Mouse (Mus musculus) heart, postnatal 25 days (tissue): ENCODE data around the gene Ikzf2. TPM values are rescaled to one million over a fixed set of nuclear protein-coding genes. Genes with fewer than 3 reads are reported as not detected.

ENCODE experiments used
- DNase-seq: peaks from one replicate; pipeline ENCODE4 v3.0.0; 2022; ENCODE audit warnings: low spot score
- intact Hi-C: fragments of 180-260 bp; cut with DNase I; formaldehyde crosslinking; loops from one replicate; pipeline ENCODE4 v1.15.1; 2025
- total RNA-seq, 2 experiments: library from RNA; stranded (reverse); gene quantifications; 2 replicates each; pipeline ENCODE4 v1.2.3; 2021

The Ikzf2 gene
- total RNA-seq, 2 experiments from 2014 or later: 5.2 to 7.2 TPM

DNA sequence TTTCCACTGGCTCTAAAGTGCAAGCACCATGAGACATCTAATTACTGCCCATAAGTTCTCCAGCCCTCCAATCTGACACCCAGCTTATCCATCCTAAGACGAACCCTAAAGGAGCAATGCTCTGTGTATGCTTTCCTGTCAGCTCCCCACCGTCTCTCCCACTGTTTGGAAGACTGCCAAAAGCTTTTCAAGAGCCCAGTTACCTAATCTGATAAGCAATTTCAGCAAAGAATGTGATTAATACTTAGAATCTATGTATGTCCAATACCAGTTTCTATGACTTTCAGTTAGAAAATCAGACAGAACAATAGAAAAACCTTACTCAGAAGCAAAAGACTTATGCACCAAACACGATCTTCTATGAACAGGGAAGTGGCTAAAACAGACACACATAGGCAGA is 82.8 kb downstream of the Ikzf2 start:
- intact Hi-C loops: no loop called here
- DNase-seq: no peak

- DNase-seq: no peak
- intact Hi-C loops: no loop called here
Measured at GRCm38 (mm10) chr1:69600954-69601353, 86.1 kb downstream of the Ikzf2 start.

DNA sequence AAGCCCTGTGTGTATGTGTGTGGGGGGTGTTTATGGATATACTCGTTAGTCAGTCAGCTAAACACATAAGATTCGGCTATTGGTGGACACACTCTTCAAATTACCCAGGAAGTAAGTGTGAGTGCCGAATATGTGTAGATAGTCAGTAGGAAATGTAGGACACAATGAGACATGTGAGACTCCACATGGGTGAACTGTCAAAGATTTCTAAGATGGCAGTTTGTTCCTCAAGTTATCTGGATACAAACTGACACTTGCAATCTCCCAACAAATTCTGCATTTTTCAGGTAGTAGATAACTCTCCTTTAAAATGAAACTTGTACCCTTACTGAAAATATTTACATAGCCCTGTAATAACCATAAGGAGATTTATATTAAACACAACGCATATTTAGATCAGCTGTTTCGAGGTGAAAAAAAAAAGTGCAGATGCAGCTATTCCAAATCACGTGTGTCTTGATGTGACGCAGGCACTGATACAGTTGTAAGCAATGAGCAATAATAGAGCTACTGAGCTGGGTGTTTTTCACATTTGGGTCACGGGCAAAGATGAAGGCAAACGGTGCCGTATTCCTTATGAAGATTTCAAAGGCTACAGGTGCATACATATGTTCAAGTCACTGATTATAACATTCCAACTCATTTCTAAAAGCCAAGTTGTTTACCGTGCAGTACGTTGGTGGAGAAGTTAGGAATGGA is 87.8 kb downstream of the Ikzf2 start:
- intact Hi-C loops: no loop called here
- no peak for DNase-seq

DNA sequence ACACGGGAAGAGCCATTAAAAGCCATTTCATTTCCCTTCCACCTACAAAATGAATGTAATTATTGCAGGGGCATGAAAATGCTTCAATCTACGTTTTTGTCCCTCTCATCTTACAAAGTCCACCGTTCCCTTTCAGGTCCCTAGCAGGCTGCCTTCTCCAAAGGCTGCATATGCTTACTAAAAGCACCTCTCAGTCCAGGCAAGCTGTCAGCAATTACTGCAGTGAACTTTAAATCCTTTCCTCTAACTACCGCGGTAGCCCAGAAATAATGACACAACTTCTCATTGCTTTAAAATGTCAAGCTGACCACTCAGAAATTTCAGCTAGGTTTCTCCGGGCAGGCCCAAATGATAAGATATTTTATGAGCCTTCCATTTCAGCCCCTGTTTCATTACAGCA is 95.2 kb downstream of the Ikzf2 start:
- intact Hi-C loops: no loop called here
- DNase-seq: no peak

GRCm38 (mm10) chr1:69591328-69591801 is 95.7 kb downstream of the Ikzf2 start:
- DNase-seq: no peak
- intact Hi-C loops: no loop called here

DNA sequence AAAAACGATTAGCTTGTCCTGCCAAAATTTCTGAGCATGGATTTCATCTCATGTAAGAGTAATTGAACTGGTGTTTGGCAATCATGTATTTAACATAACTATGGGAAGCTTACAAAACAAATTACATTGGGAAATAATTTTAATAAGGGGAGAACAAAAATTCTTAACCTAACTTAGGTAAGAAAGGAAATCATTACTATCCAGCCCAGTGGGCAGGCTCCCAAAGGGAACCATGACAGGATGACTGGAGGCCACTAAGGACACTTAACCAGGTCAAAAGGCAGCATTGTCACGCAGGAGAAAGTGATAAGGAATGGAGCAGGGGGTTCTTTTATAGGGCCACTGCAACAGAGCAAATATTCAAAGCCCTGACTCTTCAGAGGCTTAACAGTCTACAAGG is 101.5 kb downstream of the Ikzf2 start:
- intact Hi-C loops: no loop called here

DNA sequence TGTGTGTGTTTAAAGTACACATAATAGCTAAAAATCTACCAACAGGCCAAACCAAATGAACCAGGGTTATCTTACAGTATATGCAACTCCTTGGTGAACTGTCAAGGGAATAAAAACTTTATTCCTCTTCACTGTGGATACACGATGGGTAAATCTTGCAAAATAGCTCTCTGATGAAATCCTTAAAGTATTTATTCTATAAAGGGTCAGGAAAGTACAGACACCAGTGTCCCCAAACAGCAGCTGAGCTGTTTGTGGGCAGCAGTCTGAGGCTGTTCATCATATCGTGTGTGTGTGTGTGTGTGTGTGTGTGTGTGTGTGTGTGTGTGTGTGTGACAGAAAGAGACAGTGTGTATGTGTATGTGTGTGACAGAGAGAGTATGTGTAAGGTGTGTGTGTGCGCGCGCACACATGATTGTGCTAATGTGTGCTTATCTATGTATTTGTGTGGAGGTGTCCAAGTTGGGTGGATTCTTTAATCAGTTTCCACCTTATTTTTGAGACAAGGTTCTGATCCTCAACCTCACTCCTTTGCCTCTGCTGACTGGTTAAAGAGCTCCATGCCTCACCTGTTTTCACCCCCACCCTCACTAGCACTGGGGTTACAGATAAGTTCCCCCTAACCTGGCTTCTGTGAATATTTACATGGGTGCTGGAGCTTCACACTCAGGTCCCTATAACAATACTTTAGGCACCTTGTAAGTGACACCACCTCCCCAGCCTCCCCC is 102.9 kb downstream of the Ikzf2 start:
- DNase-seq: no peak
- intact Hi-C loops: no loop called here

More for the DNA sequence above, 101.5 kb downstream of the Ikzf2 start:
- DNase-seq: no peak

GRCm38 (mm10) chr1:69578917-69579316 is 108.1 kb downstream of the Ikzf2 start:
- intact Hi-C loops: no loop called here
- DNase-seq: no peak

GRCm38 (mm10) chr1:69559443-69560090 is 127.5 kb downstream of the Ikzf2 start:
- DNase-seq: no peak
- intact Hi-C loops: no loop called here

DNA sequence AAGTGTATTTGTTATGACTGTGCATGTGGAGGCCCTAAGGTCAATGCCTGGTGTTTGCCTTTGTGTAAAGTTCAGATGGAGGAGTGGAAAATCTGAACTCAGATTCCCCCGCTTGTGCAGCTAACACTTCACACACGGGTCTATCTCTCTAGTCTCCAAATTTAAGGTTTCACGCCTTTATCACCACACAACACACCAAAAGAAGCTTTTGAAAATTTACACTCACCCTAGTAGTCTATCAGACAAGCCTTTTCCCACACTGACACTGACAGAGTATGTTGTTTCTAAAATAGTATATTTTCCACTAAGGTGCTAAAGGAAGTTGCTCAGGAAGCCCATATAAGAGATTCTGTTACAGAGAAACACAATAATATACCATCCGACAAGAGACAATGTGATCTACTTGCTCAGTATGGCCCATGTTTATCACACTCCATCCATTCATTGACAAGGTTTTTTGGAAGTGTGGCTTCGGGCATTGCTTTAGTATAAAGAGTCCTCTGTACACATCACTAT is 131.4 kb downstream of the Ikzf2 start:
- no peak for DNase-seq
- intact Hi-C loops: no loop called here

DNA sequence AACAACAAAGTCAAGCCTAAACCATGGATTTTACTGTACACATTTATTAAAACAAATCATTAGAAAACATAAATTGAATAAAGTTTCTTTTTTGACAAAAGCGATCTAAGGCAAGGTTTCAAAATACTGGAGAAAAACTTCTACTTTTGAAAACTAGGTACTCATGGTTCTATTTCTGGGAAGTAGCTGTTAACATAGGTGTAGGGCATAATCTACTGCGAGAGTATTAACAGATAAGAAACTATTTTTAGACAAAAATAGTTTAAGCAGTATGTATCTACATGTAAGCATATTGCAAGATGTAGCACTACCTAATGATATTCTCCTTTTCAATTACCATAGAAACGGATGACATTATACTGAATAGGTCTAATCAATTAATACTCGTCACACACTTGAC is 137.1 kb downstream of the Ikzf2 start:
- DNase-seq: no peak
- intact Hi-C loops: no loop called here

GRCm38 (mm10) chr1:69545885-69546253 is 141.2 kb downstream of the Ikzf2 start:
- intact Hi-C loops: no loop called here
- DNase-seq: no peak

GRCm38 (mm10) chr1:69545217-69545884 is 141.7 kb downstream of the Ikzf2 start:
- intact Hi-C loops: no loop called here
- DNase-seq: no peak

- intact Hi-C loops: no loop called here
- DNase-seq: no peak
Measured at GRCm38 (mm10) chr1:69543774-69544597, 143.1 kb downstream of the Ikzf2 start.

GRCm38 (mm10) chr1:69542546-69542945 is 144.5 kb downstream of the Ikzf2 start:
- intact Hi-C loops: no loop called here

GRCm38 (mm10) chr1:69538663-69539062 is 148.4 kb downstream of the Ikzf2 start:
- DNase-seq: no peak
- intact Hi-C loops: no loop called here

More at GRCm38 (mm10) chr1:69542546-69542945, 144.5 kb downstream of the Ikzf2 start:
- no peak for DNase-seq

DNA sequence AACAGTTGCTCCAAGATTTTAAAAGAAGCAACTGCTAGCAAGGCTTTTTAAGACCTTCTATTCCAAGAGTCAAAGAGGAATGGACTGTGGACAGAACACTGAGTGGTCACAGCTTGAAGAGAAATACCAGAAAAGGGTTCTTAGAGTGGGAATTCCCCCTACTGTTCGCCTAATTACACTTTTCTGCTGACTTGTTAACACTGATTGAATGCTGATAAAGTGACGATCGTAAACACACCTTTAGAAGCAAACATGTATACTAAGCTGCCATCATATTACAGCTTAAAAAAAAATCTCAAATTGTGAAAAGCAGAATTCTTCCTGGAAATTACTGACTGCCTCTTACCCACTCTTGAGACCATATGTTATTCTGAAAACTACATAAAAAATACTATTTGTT is 149.4 kb downstream of the Ikzf2 start:
- intact Hi-C loops: no loop called here
- no peak for DNase-seq

- intact Hi-C loops: no loop called here
Measured at GRCm38 (mm10) chr1:69535507-69535906, 151.5 kb downstream of the Ikzf2 start.

DNA sequence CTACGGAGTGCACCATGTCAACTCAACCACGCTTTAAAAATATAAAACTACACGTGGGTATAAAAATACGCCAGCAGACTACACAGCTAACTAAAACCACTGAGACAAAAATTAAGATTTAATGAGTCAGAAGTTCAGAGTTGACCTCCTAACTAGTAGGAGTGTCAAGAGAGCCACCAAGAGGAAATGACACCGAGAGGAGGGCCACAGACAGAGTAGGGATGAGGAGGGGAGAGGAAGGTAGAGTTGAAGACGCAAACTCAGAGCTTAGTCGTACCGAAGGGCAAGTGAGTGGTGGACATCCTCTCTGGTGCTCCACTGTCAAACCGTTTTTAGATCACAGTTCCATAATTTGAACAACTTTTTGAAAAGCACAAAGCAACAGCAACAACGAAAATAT is 154.0 kb downstream of the Ikzf2 start:
- no peak for DNase-seq
- intact Hi-C loops: no loop called here

More at GRCm38 (mm10) chr1:69535507-69535906, 151.5 kb downstream of the Ikzf2 start:
- no peak for DNase-seq
